Mouse (Mus musculus) thymus, adult 2 months (tissue): Measurements from ENCODE around the gene Tpst2.

Experiments used
- CTCF ChIP-seq: fragments of 200-500 bp; IDR thresholded peaks from 2 replicates; pipeline ENCODE4 v1.5.1; 2012; ENCODE audit warnings: mild to moderate bottlenecking, control low read depth, low read length, moderate library complexity, borderline replicate concordance; ENCODE audit not compliant: control insufficient read depth, poor library complexity, insufficient read depth; ENCODE audit errors: extremely low read depth
- POLR2A ChIP-seq: fragments of 200-500 bp; IDR thresholded peaks from 2 replicates; pipeline ENCODE4 v1.6.1; 2012; ENCODE audit warnings: mild to moderate bottlenecking, low read length, control low read depth, moderate library complexity; ENCODE audit not compliant: control insufficient read depth, poor library complexity, insufficient read depth; ENCODE audit errors: extremely low read depth

DNA sequence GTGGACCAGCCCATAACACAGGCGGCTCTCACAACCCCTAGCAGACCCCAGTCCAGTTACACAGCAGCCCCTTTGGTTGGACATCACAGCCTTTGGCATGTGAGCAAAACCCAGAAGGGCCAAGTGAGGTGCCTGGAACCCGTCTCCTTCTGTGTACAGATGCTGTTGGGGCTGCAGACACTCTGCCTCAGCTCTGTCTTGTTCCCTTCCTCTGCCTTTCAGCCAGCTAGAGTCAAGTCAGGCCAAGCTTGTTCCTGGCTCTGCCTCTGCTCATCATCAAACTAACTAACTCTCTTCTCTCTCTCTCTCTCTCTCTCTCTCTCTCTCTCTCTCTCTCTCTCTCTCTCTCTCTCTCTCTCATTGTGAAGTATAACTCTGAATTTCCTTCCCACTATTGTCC, 39.9 kb upstream of the Tpst2 start:
- TF ChIP-seq CTCF, result no peak
- no peak for TF ChIP-seq POLR2A
